ENCODE assay signal across 19 mouse cellular contexts in the genomic region with DNA sequence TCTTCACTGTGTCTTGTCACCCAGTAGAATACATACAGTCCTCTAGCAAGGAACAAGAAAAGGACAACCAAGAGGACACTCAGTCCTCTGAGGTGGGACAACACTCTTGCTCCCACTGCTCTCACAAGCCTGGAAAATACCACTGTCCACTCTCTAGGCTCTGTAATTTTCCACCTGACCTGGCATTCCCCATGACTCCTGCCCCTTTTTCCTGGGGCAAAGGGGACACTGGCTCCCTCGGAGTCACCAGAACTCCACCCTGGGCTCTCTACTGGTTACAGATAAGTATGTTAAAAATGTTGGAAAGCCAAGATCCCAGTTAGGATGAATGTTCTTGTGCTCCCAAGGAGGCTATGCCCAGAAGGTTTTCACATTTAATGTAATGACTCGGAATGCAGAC.
"Had no signal": no experiment of that assay in that cellular context is flagged by ENCODE, and none has a peak within 500 bp of the region (broad histone marks: within the 10 kb centered on the region; RNA-seq: fewer than 3 reads in every experiment).

No protein-coding gene starts in this region.

- H3K36me3 ChIP-seq: midbrain, embryonic 10.5 days; midbrain, embryonic 12.5 days; neural tube, embryonic 12.5 days; neural tube, embryonic 15.5 days had no signal

- DNase-seq: lung, adult 18-20 months; lung, embryonic 14.5 days; lung, postnatal 10 days; lung, postnatal 4 days; midbrain, embryonic 14.5 days; retina, postnatal 1 day; right cerebral cortex, adult 18-20 months; right cerebral cortex, postnatal 25 days; right cerebral cortex, postnatal 4 days; spleen, adult 18-20 months; thymus, adult 18-20 months; thymus, postnatal 14 days; thymus, postnatal 36 days had no signal

- ATAC-seq: midbrain, embryonic 16.5 days had no signal

- H3K27ac ChIP-seq: midbrain, embryonic 10.5 days; midbrain, embryonic 12.5 days; neural tube, embryonic 12.5 days; neural tube, embryonic 15.5 days had no signal

- H3K9me3 ChIP-seq: midbrain, embryonic 10.5 days; midbrain, embryonic 12.5 days; neural tube, embryonic 12.5 days; neural tube, embryonic 15.5 days had no signal

- H3K4me3 ChIP-seq: midbrain, embryonic 10.5 days; midbrain, embryonic 12.5 days; myocyte; neural tube, embryonic 12.5 days; neural tube, embryonic 15.5 days had no signal

- H3K4me2 ChIP-seq: lung, embryonic 14.5 days; midbrain, embryonic 12.5 days; neural tube, embryonic 12.5 days; neural tube, embryonic 15.5 days had no signal

- H3K9ac ChIP-seq: lung, embryonic 14.5 days; midbrain, embryonic 12.5 days; neural tube, embryonic 12.5 days; neural tube, embryonic 15.5 days had no signal
